Mouse (Mus musculus) stomach, embryonic 16.5 days (tissue): Measurements from ENCODE around the gene Krt35. TPM values are rescaled to one million over a fixed set of nuclear protein-coding genes. Genes with fewer than 3 reads are reported as not detected.

Experiments used
- ATAC-seq: fragments of 200-750 bp; cut with Nextera tagmentation; 2 replicates; pipeline ENCODE4 v1.8.0; 2017; ENCODE audit warnings: moderate number of reproducible peaks, moderate TSS enrichment; ENCODE audit not compliant: insufficient read depth, low FRiP score
- H3K27ac ChIP-seq: fragments of 300-500 bp; sonication (generic); 2 replicates; pipeline ENCODE4 v1.5.1; 2014; ENCODE audit warnings: low read length
- H3K27me3 ChIP-seq: fragments of 300-500 bp; sonication (generic); 2 replicates; pipeline ENCODE4 v1.6.1; 2014; ENCODE audit warnings: low read length, control low read depth, mixed read lengths; ENCODE audit not compliant: control insufficient read depth, insufficient read depth
- H3K36me3 ChIP-seq: fragments of 300-500 bp; sonication (generic); 2 replicates; pipeline ENCODE4 v1.6.1; 2014; ENCODE audit warnings: low read length; ENCODE audit not compliant: control insufficient read depth, insufficient read depth
- H3K4me1 ChIP-seq: fragments of 300-500 bp; sonication (generic); 2 replicates; pipeline ENCODE4 v1.6.1; 2014; ENCODE audit warnings: low read length, control low read depth, mixed read lengths; ENCODE audit not compliant: control insufficient read depth, insufficient read depth
- H3K4me2 ChIP-seq: fragments of 300-500 bp; sonication (generic); 2 replicates; pipeline ENCODE4 v1.6.1; 2014; ENCODE audit warnings: low read depth, low read length, mixed read lengths
- H3K4me3 ChIP-seq: fragments of 300-500 bp; sonication (generic); replicated peaks from 2 replicates; pipeline ENCODE4 v1.5.1; 2014; ENCODE audit warnings: mild to moderate bottlenecking, low read length
- H3K9ac ChIP-seq: fragments of 300-500 bp; sonication (generic); 2 replicates; pipeline ENCODE4 v1.6.1; 2014; ENCODE audit warnings: low read length
- H3K9me3 ChIP-seq: fragments of 300-500 bp; sonication (generic); replicated peaks from 2 replicates; pipeline ENCODE4 v1.6.1; 2016; ENCODE audit warnings: low read length, control low read depth; ENCODE audit not compliant: control insufficient read depth
- WGBS: fragments of 180-500 bp; shearing (Covaris S2); extraction: QIAGEN DNeasy Blood & Tissue Kit; methylation state at CpG from one replicate; pipeline ENCODE4 v1.1.7; 2014; 5-methylcytosine and 5-hydroxymethylcytosine counted together
- polyA plus RNA-seq: library from polyadenylated mRNA; unstranded; fragments of >200 nt; fragmentation: Nextera tagmentation; extraction: Ambion mirVana; gene quantifications from 2 replicates; pipeline ENCODE4 v1.2.1, GENCODE M21; 2015

Krt35 gene
- polyA plus RNA-seq, 1 experiment from 2014 or later: 0.76 TPM

- WGBS: 61% methylated on average over 7 of the region's 7 CpGs
- ATAC-seq: no peak
- H3K36me3 ChIP-seq: no peaks in the 10 kb centered on the region
- H3K27ac ChIP-seq: no peak overlapping the region
- H3K9ac ChIP-seq: no peak overlapping the region
- no peaks in the 10 kb centered on the region for H3K27me3 ChIP-seq
- no peak overlapping the region for H3K4me2 ChIP-seq
- no peak overlapping the region for H3K4me3 ChIP-seq
- no peaks in the 10 kb centered on the region for H3K4me1 ChIP-seq
- H3K9me3 ChIP-seq: no peaks in the 10 kb centered on the region
These were observed 7.5 kb downstream of the Krt35 start for GRCm38 (mm10) chr11:100088378-100089025.

GRCm38 (mm10) chr11:100087861-100088260, 8.2 kb downstream of the Krt35 start, which contains the start of gene Krt32:
Gene Krt32, minus strand, starts transcription at chr11:100088226.
- Histone ChIP-seq H3K4me2 (no peak within 1 kb of the TSS), H3K4me1 (no peaks in the 10 kb centered on the region), H3K4me3 (no peak within 1 kb of the TSS), H3K27me3 (no peaks in the 10 kb centered on the region), H3K9me3 (no peaks in the 10 kb centered on the region), H3K27ac (no peak within 1 kb of the TSS), H3K9ac (no peak within 1 kb of the TSS), H3K36me3 (no peaks in the 10 kb centered on the region)
- no peak for ATAC-seq
- 94% methylated on average over 10 of the region's 10 CpGs for WGBS

DNA sequence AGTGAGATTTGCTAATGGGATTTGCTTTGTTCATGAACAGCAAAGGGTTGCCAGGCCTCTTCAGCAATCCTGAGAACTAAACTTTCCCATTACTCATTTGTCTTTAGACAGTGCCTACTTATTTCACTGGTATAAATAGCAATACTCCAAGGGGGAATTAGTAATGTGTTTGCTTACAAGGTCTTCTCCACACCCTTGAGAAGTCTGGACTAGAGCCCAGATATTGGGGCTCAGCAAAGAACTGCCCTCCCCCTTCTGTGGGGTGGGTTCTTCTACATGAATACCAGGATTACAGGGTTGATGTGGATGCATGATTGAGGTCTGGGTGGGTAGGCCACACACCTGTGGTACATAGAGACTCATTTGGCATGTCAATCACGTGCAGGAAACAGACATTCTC, 22.2 kb downstream of the Krt35 start:
- 41% methylated on average over 1 of the region's 1 CpGs for WGBS
- Histone ChIP-seq H3K27me3 (no peaks in the 10 kb centered on the region), H3K27ac (peak overlapping the region; percentile 87; the same call in 1 of the 2 replicates), H3K9ac (no peak overlapping the region), H3K4me2 (no peak overlapping the region), H3K36me3 (no peaks in the 10 kb centered on the region), H3K4me3 (no peak overlapping the region), H3K9me3 (no peaks in the 10 kb centered on the region), H3K4me1 (no peaks in the 10 kb centered on the region)
- peak; percentile 78; the same call in 1 of the 2 replicates for ATAC-seq

DNA sequence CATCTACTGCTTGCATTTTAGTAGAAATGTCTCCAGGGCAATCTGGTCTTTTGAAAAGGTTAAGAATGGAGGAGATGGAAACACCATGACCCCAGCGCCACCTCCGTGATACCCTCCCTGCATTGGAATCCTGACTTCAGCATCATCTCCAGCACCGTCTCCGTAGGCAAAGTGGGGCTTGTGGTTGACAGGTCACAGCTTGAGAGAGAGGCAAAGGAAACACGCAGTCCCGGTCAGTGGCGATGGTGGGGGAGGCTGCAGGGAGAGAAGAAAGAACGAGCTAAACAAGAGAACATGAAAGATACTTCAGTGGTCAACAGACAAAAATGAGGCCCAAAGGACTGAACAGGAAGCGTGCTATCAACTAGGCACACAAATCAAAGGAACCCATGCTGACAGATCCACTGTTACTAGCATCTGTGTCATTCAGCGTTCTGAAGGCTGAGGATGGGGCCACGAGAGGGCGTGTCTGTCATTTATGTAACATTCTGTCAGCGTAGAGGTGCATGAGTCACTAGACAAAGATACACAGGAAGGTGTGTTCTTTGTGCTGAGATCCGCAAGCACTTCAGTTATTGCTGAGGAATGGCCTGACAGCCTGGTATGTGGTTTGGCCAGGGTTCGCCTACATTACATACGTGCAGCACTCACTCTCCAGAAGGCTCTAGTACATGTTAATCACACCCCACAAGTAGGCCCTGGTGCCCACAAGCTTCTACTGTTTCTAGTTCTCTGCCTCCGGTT, 28.6 kb downstream of the Krt35 start:
- 0 out of 2 replicates have a peak, but pooled peaks cover 6% of the 10 kb centered on the region for H3K4me1 ChIP-seq

DNA sequence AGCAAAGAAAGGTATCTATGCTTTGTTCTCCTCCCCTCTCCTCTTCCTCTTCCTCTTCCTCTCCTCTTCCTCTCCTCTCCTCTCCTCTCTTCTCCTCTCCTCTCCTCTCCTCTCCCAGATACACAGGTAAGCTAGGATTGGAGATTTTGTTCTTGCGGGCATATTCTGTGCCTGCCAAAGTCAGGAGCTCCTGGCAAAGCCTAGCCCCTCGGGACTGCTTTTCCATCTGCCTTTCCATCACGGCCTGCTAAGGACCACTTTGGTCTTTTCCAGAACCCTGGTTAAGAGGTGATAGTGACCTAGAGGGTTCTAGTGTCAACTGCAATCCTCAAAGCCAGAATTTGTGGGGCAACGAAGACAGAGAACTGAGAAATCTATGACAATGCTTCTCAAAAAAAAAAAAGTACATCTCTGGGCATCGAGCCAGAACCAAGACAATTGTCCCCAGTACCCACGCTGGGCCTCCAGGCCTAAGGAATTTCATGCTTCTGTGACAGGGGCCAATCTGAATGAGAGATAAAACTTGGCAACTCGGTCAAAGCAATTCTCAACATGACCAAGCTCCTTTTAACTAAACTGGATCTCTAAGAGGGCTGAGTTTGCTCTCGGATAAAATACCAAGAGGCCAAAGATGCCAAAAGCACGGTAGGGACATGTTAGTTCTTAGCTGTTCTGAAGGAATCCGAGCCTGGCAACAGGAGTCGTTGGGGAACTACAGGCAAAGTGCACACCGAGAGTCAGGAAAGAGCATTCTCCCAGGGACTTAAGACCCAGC, 29.6 kb downstream of the Krt35 start:
- Histone ChIP-seq H3K9me3 (no peaks in the 10 kb centered on the region), H3K27me3 (no peaks in the 10 kb centered on the region), H3K4me1 (0 out of 2 replicates have a peak, but pooled peaks cover 6% of the 10 kb centered on the region), H3K36me3 (no peaks in the 10 kb centered on the region), H3K27ac (peak overlapping the region; percentile 68), H3K4me3 (no peak overlapping the region), H3K4me2 (no peak overlapping the region), H3K9ac (no peak overlapping the region)
- WGBS: 72% methylated on average over 12 of the region's 12 CpGs
- ATAC-seq: no peak

More for the DNA sequence above, 28.6 kb downstream of the Krt35 start:
- Histone ChIP-seq H3K9me3 (no peaks in the 10 kb centered on the region), H3K27ac (peak overlapping the region; percentile 76), H3K4me3 (no peak overlapping the region), H3K9ac (0 out of 2 replicates have a peak overlapping the region, but pooled peaks have one; percentile 10), H3K36me3 (no peaks in the 10 kb centered on the region), H3K27me3 (no peaks in the 10 kb centered on the region), H3K4me2 (0 out of 2 replicates have a peak overlapping the region, but pooled peaks have one; percentile 13)
- 62% methylated on average over 17 of the region's 17 CpGs for WGBS
- ATAC-seq: peak; percentile 90

- H3K27me3 ChIP-seq: no peaks in the 10 kb centered on the region
- H3K4me1 ChIP-seq: no peaks in the 10 kb centered on the region
- no peak overlapping the region for H3K9ac ChIP-seq
- H3K27ac ChIP-seq: no peak overlapping the region
- no peaks in the 10 kb centered on the region for H3K9me3 ChIP-seq
- no peak overlapping the region for H3K4me2 ChIP-seq
- H3K4me3 ChIP-seq: no peak overlapping the region
- 74% methylated on average over 8 of the region's 8 CpGs for WGBS
- H3K36me3 ChIP-seq: no peaks in the 10 kb centered on the region
- no peak for ATAC-seq
These were observed 37.2 kb downstream of the Krt35 start for GRCm38 (mm10) chr11:100058875-100059274.

DNA sequence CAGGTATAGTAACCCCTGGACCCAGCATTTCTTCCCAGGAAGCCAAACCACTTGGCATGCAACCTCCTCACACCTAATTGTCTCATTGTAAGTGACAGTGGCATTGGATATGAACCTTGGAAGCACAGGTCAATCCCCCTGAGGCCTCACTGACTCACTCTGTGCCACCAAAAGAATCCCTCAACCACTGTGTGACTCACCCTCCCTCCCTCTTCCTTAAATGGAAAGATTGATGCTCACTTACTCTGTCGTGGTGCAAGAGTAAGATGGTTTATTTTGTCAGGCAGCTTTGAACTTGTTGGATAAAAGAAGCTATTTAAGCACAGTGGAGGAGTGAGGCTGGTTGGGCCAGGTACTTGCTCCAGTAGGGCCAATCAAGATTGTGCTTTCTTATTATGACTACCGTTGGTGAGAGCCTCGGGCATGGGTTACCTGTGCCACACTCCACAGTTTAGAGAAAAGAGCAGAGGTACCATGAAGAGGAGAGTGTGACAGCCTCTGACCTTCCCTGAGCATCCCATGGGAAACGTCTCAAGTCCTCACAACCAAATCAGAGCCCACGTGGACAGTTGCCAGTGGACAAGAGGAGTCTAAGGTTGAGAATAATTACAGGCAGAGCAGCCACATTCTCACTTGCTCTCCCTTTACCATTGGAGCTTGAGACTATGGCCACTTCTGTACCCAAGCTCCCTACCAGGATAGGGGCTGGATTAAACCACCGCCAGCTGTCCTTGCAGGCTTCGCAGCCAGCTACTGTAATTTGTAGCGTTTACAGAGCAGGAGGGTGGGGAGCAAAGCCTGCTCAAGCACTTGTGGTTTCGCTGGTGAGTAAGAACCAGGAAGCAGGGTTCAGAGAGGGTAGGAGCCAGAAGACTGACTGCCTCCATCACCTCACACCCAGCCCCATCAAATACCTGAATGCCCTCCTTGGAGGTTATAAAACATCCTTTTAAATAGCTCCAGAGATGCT, 40.1 kb downstream of the Krt35 start:
- Histone ChIP-seq H3K4me2 (no peak overlapping the region), H3K27me3 (no peaks in the 10 kb centered on the region; the same call in 1 of the 2 replicates), H3K4me1 (no peaks in the 10 kb centered on the region), H3K9ac (no peak overlapping the region), H3K36me3 (no peaks in the 10 kb centered on the region), H3K4me3 (no peak overlapping the region), H3K9me3 (no peaks in the 10 kb centered on the region), H3K27ac (peak overlapping the region; percentile 68)
- 54% methylated on average over 9 of the region's 9 CpGs for WGBS
- ATAC-seq: peak; percentile 69; the same call in 1 of the 2 replicates

- H3K9me3 ChIP-seq: no peaks in the 10 kb centered on the region
- H3K4me3 ChIP-seq: no peak within 1 kb of the TSS
- WGBS: 79% methylated on average over 3 of the region's 3 CpGs
- no peak within 1 kb of the TSS for H3K9ac ChIP-seq
- H3K4me2 ChIP-seq: no peak within 1 kb of the TSS
- no peak within 1 kb of the TSS for H3K27ac ChIP-seq
- no peaks in the 10 kb centered on the region for H3K36me3 ChIP-seq
- H3K27me3 ChIP-seq: no peaks in the 10 kb centered on the region; the same call in 1 of the 2 replicates
- H3K4me1 ChIP-seq: no peaks in the 10 kb centered on the region
- ATAC-seq: no peak
These were observed 45.6 kb downstream of the Krt35 start, which contains the start of gene Krt31 for GRCm38 (mm10) chr11:100050451-100050850. Gene Krt31, minus strand, starts transcription at chr11:100050551.
